Mouse (Mus musculus) intestine, postnatal 0 days (tissue): ENCODE measurements at regions not wholly inside any gene's neighbourhood (a gene's known extent, or its start where the extent isn't known, plus 50 kb on each side); places are given as distances from the start of the nearest gene placed in this dataset.

ENCODE experiments used
- ATAC-seq: fragments of 200-750 bp; cut with Nextera tagmentation; 2 replicates; pipeline ENCODE4 v1.8.0; 2017; ENCODE audit warnings: mild to moderate bottlenecking, moderate TSS enrichment, moderate library complexity
- H3K27ac ChIP-seq: fragments of 300-500 bp; sonication (generic); 2 replicates; pipeline ENCODE4 v1.5.1; 2014; ENCODE audit warnings: mild to moderate bottlenecking, low read depth, low read length, moderate library complexity
- H3K27me3 ChIP-seq: fragments of 300-500 bp; sonication (generic); replicated peaks from 2 replicates; pipeline ENCODE4 v1.6.1; 2014; ENCODE audit warnings: low read length, mixed read lengths; ENCODE audit not compliant: control insufficient read depth, insufficient read depth
- H3K36me3 ChIP-seq: fragments of 300-500 bp; sonication (generic); 2 replicates; pipeline ENCODE4 v1.6.1; 2014; ENCODE audit warnings: mild to moderate bottlenecking, moderate library complexity; ENCODE audit not compliant: control insufficient read depth, insufficient read depth
- H3K4me1 ChIP-seq: fragments of 300-500 bp; sonication (generic); replicated peaks from 2 replicates; pipeline ENCODE4 v1.6.1; 2014; ENCODE audit warnings: antibody characterized with exemption, low read length, mixed read lengths; ENCODE audit not compliant: control insufficient read depth, insufficient read depth
- H3K4me2 ChIP-seq: fragments of 300-500 bp; sonication (generic); replicated peaks from 2 replicates; pipeline ENCODE4 v1.6.1; 2014; ENCODE audit warnings: low read depth, mild to moderate bottlenecking, moderate library complexity
- H3K4me3 ChIP-seq: fragments of 300-500 bp; sonication (generic); 2 replicates; pipeline ENCODE4 v1.5.1; 2014; ENCODE audit warnings: low read depth, low read length
- H3K9ac ChIP-seq: fragments of 300-500 bp; sonication (generic); 2 replicates; pipeline ENCODE4 v1.6.1; 2014; ENCODE audit warnings: mild to moderate bottlenecking, low read depth, low read length
- H3K9me3 ChIP-seq: fragments of 300-500 bp; sonication (generic); 2 replicates; pipeline ENCODE4 v1.6.1; 2016; ENCODE audit warnings: mixed run types; ENCODE audit not compliant: control insufficient read depth
- CTCF ChIP-seq: sonication (generic); IDR thresholded peaks from 2 replicates; pipeline ENCODE4 v1.5.1; 2016; ENCODE audit warnings: low read depth, mild to moderate bottlenecking, control low read depth, antibody characterized with exemption, moderate library complexity
- WGBS: fragments of 180-500 bp; shearing (Covaris S2); extraction: QIAGEN DNeasy Blood & Tissue Kit; methylation state at CpG from one replicate; pipeline ENCODE4 v1.1.7; 2014; 5-methylcytosine and 5-hydroxymethylcytosine counted together

- ATAC-seq, result no peak
- Histone ChIP-seq H3K4me2 (no peak overlapping the region), H3K4me3 (no peak overlapping the region), H3K27ac (no peak overlapping the region), H3K4me1 (no peaks in the 10 kb centered on the region), H3K27me3 (0 out of 2 replicates have a peak, but pooled peaks cover 2% of the 10 kb centered on the region), H3K9me3 (no peaks in the 10 kb centered on the region), H3K36me3 (no peaks in the 10 kb centered on the region), H3K9ac (no peak overlapping the region)
- no peak for TF ChIP-seq CTCF
- WGBS, result 88% methylated on average over 10 of the region's 10 CpGs
Measured at GRCm38 (mm10) chr3:35099876-35100420, 449.7 kb downstream of the Sox2 start.

- H3K27me3 ChIP-seq, result 0 out of 2 replicates have a peak, but pooled peaks cover 2% of the 10 kb centered on the region
- H3K4me2 ChIP-seq, result no peak overlapping the region
- no peaks in the 10 kb centered on the region for H3K4me1 ChIP-seq
- no peak overlapping the region for H3K9ac ChIP-seq
- H3K27ac ChIP-seq, result no peak overlapping the region
- no peaks in the 10 kb centered on the region for H3K9me3 ChIP-seq
- no peak for ATAC-seq
- H3K4me3 ChIP-seq, result no peak overlapping the region
- 65% methylated on average over 8 of the region's 8 CpGs for WGBS
- no peaks in the 10 kb centered on the region for H3K36me3 ChIP-seq
- TF ChIP-seq CTCF, result no peak
Measured at GRCm38 (mm10) chr3:35101286-35101685, 451.1 kb downstream of the Sox2 start.

GRCm38 (mm10) chr3:35101951-35102350 is 451.7 kb downstream of the Sox2 start:
- no peaks in the 10 kb centered on the region for H3K4me1 ChIP-seq
- WGBS, result 72% methylated on average over 5 of the region's 5 CpGs
- H3K9ac ChIP-seq, result no peak overlapping the region
- no peak overlapping the region for H3K4me2 ChIP-seq
- TF ChIP-seq CTCF, result no peak
- no peak overlapping the region for H3K27ac ChIP-seq
- H3K36me3 ChIP-seq, result no peaks in the 10 kb centered on the region
- no peak for ATAC-seq
- no peaks in the 10 kb centered on the region for H3K9me3 ChIP-seq
- no peak overlapping the region for H3K4me3 ChIP-seq
- H3K27me3 ChIP-seq, result 0 out of 2 replicates have a peak, but pooled peaks cover 2% of the 10 kb centered on the region

DNA sequence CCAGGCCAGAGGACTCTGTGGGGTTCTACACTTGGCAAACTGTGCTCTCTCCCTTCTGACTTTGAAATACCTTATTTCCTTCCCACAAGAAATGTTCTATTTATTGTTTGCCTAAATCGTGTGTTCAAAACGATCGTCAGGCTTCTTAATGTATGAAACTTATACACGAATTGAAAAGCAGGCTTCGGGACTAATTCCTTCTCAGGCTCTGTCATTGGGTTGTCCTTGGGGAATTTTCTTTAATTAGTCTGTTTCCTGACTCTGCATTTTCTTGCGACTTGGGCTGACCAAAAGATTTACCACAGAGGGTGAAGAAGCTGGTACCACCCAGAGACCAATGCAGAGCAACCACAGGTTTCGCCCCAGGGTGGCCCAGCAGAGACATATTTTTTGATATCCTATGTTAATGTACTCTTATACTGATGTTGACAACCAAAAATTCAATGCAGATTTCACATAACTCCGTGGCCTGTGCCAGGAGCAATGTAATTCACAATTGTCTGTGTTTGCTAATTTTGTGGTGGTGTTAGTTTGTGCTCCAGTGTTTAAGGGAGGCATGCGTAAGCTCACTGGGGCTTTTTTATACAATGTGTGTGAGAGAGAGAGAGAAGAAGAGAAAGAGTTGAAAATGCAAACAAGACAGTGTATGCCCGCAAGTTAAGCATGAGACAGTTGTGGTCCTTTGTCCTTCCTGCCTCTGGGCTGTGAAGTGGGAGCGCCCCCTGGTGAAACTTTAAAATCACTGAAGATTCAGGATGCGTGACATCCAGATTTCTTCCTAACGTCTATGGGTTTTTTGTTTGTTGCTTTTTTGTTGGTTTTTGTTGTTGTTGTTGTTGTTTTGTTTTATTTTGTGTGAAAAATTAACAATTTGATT is 452.7 kb downstream of the Sox2 start:
- ATAC-seq, result no peak

GRCm38 (mm10) chr3:35104884-35105283 is 454.7 kb downstream of the Sox2 start:
- ATAC-seq, result no peak
- 80% methylated on average over 11 of the region's 11 CpGs for WGBS
- no peak overlapping the region for H3K9ac ChIP-seq
- 0 out of 2 replicates have a peak, but pooled peaks cover 2% of the 10 kb centered on the region for H3K27me3 ChIP-seq
- no peak overlapping the region for H3K4me3 ChIP-seq
- no peaks in the 10 kb centered on the region for H3K36me3 ChIP-seq
- H3K9me3 ChIP-seq, result no peaks in the 10 kb centered on the region
- TF ChIP-seq CTCF, result no peak
- no peak overlapping the region for H3K4me2 ChIP-seq
- no peaks in the 10 kb centered on the region for H3K4me1 ChIP-seq
- H3K27ac ChIP-seq, result no peak overlapping the region

More for the DNA sequence above, 452.7 kb downstream of the Sox2 start:
- H3K36me3 ChIP-seq, result no peaks in the 10 kb centered on the region
- H3K9me3 ChIP-seq, result no peaks in the 10 kb centered on the region
- H3K4me3 ChIP-seq, result no peak overlapping the region
- no peaks in the 10 kb centered on the region for H3K4me1 ChIP-seq
- H3K4me2 ChIP-seq, result no peak overlapping the region
- H3K27me3 ChIP-seq, result 0 out of 2 replicates have a peak, but pooled peaks cover 2% of the 10 kb centered on the region
- TF ChIP-seq CTCF, result peak; percentile 92
- WGBS, result 53% methylated on average over 13 of the region's 13 CpGs
- no peak overlapping the region for H3K9ac ChIP-seq
- no peak overlapping the region for H3K27ac ChIP-seq

- Histone ChIP-seq H3K9ac (no peak overlapping the region), H3K9me3 (no peaks in the 10 kb centered on the region), H3K4me2 (no peak overlapping the region), H3K4me1 (no peaks in the 10 kb centered on the region), H3K27ac (no peak overlapping the region), H3K36me3 (no peaks in the 10 kb centered on the region), H3K27me3 (0 out of 2 replicates have a peak, but pooled peaks cover 2% of the 10 kb centered on the region), H3K4me3 (no peak overlapping the region)
- ATAC-seq, result no peak
- WGBS, result 81% methylated on average over 7 of the region's 7 CpGs
- TF ChIP-seq CTCF, result no peak
Measured at GRCm38 (mm10) chr3:35106097-35106496, 455.9 kb downstream of the Sox2 start.
